Mouse (Mus musculus) liver, embryonic 14.5 days (tissue): ENCODE measurements around the gene Ugt1a6b. TPM values are rescaled to one million over a fixed set of nuclear protein-coding genes. Genes with fewer than 3 reads are reported as not detected.
"Not testable (repeated sequence)": the region's sequence is repeated elsewhere in the genome, so short reads cannot be mapped to it uniquely, and the experiment has no call there.

ENCODE experiments used
- ATAC-seq: fragments of 200-750 bp; cut with Nextera tagmentation; 2 replicates; pipeline ENCODE4 v1.8.0; 2017; ENCODE audit warnings: moderate number of reproducible peaks, mild to moderate bottlenecking, moderate library complexity; ENCODE audit not compliant: insufficient read depth
- DNase-seq, 3 experiments: peaks; one replicate each; pipeline ENCODE4 v3.0.0-alpha.2; 2012 to 2013; ENCODE audit warnings: low read depth in 3 of 3, low spot score in 3 of 3
- H3K27ac ChIP-seq: fragments of 300-500 bp; sonication (generic); 2 replicates; pipeline ENCODE4 v1.5.1; 2014; ENCODE audit warnings: moderate library complexity, mild to moderate bottlenecking, control low read depth, inconsistent platforms
- H3K27me3 ChIP-seq: fragments of 300-500 bp; sonication (generic); 2 replicates; pipeline ENCODE4 v1.6.1; 2014; ENCODE audit warnings: mild to moderate bottlenecking, low read length, moderate library complexity; ENCODE audit not compliant: control insufficient read depth, insufficient read depth
- H3K36me3 ChIP-seq: fragments of 300-500 bp; sonication (generic); replicated peaks from 2 replicates; pipeline ENCODE4 v1.6.1; 2014; ENCODE audit warnings: low read depth; ENCODE audit not compliant: control insufficient read depth, insufficient read depth
- H3K4me1 ChIP-seq, 2 experiments: fragments of 200-500 bp in 1 of 2; fragments of 300-500 bp in 1 of 2; sonication (generic) in 1 of 2; replicated peaks; 2 replicates each; pipeline ENCODE4 v1.6.1; 2012 to 2014; ENCODE audit warnings: antibody characterized with exemption in 1 of 2, inconsistent platforms in 1 of 2, low read length in 1 of 2; ENCODE audit not compliant: control insufficient read depth in 2 of 2, insufficient read depth in 2 of 2
- H3K4me2 ChIP-seq: fragments of 300-500 bp; sonication (generic); 2 replicates; pipeline ENCODE4 v1.6.1; 2014; ENCODE audit warnings: low read depth, mild to moderate bottlenecking, control low read depth, moderate library complexity
- H3K4me3 ChIP-seq, 2 experiments: fragments of 200-500 bp in 1 of 2; fragments of 300-500 bp in 1 of 2; sonication (generic) in 1 of 2; 2 replicates each; pipeline ENCODE4 v1.5.1; 2012 to 2014; ENCODE audit warnings: low read depth in 2 of 2, low read length in 2 of 2, mild to moderate bottlenecking in 2 of 2, control low read depth in 1 of 2, inconsistent platforms in 1 of 2, moderate library complexity in 1 of 2; ENCODE audit not compliant: insufficient read depth in 1 of 2
- H3K9ac ChIP-seq: fragments of 300-500 bp; sonication (generic); replicated peaks from 2 replicates; pipeline ENCODE4 v1.6.1; 2014; ENCODE audit warnings: mild to moderate bottlenecking, control low read depth, moderate library complexity
- H3K9me3 ChIP-seq: fragments of 300-500 bp; sonication (generic); 2 replicates; pipeline ENCODE4 v1.6.1; 2016; ENCODE audit warnings: low read length, mixed read lengths; ENCODE audit not compliant: control insufficient read depth
- CTCF ChIP-seq: IDR thresholded peaks from 2 replicates; pipeline ENCODE4 v1.5.1; 2016; ENCODE audit warnings: antibody characterized with exemption, low read depth, control low read depth
- WGBS: fragments of 180-500 bp; shearing (Covaris S2); extraction: QIAGEN DNeasy Blood & Tissue Kit; methylation state at CpG from one replicate; pipeline ENCODE4 v1.1.7; 2014; ENCODE audit not compliant: insufficient replicate concordance; 5-methylcytosine and 5-hydroxymethylcytosine counted together
- polyA plus RNA-seq, 2 experiments: library from polyadenylated mRNA; depleted of rRNA in 1 of 2; stranded (reverse) in 1 of 2; unstranded in 1 of 2; fragments of >200 nt; fragmentation: Nextera tagmentation in 1 of 2; extraction: Ambion mirVana in 1 of 2; gene quantifications; 2 replicates each; pipeline versions ENCODE4 v1.2.1 to v1.2.3; 2012 to 2014

Gene Ugt1a6b
- polyA plus RNA-seq, 2 experiments = 3.1 to 4.8 TPM

DNA sequence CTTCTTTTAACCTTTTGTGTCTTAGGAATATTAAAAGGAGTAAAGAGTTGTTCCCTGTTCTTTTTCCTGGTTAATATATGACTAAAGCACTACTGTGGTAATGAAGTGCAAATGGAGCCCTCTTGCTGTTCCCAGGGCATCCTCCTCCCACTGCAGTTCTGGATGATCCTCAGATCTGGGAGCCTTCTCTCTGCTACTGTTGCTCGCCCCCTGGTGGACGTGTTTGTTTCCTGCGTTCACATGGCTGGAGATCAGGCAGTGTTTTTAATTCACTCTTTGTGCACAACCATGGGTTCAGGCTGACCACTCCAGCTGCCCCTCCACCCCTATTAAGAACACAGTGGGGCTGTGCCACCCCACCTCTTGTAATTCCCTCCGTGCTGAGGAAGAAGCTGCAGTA, 17.5 kb downstream of the Ugt1a6b start:
- not testable (repeated sequence) for H3K27ac ChIP-seq, H3K4me1 ChIP-seq, ATAC-seq, H3K36me3 ChIP-seq, H3K27me3 ChIP-seq, H3K4me2 ChIP-seq, H3K4me3 ChIP-seq, DNase-seq, H3K9me3 ChIP-seq, H3K9ac ChIP-seq
- peak; percentile 62 for TF ChIP-seq CTCF
- 9% methylated on average over 4 of the region's 4 CpGs for WGBS

DNA sequence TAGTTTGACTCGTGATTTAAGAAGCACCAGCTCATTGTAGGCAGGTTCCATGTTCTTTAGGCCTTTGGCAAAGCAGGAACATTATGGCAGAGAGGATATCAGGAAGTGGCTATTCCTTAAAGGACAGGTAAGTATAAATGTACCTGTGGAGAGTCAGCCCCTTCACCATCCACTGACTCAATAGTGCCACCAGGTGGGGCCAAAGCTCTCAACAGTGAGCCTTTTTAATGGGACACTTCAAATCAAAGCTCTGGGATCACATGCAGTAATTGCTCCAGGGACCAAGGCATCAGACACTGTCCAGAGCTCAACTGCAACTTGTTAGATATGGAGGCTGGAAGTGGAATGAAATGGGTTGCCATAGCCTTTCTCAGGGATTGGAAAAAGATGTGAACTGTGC, 18.5 kb downstream of the Ugt1a6b start:
- not testable (repeated sequence) for H3K36me3 ChIP-seq, ATAC-seq, H3K9me3 ChIP-seq, H3K4me3 ChIP-seq, H3K27me3 ChIP-seq, H3K27ac ChIP-seq, H3K4me1 ChIP-seq, H3K9ac ChIP-seq, H3K4me2 ChIP-seq, DNase-seq
- WGBS = no CpG with 5 or more reads among the region's 1 CpGs
- TF ChIP-seq CTCF = peak; percentile 33; the same call in 1 of the 2 replicates

DNA sequence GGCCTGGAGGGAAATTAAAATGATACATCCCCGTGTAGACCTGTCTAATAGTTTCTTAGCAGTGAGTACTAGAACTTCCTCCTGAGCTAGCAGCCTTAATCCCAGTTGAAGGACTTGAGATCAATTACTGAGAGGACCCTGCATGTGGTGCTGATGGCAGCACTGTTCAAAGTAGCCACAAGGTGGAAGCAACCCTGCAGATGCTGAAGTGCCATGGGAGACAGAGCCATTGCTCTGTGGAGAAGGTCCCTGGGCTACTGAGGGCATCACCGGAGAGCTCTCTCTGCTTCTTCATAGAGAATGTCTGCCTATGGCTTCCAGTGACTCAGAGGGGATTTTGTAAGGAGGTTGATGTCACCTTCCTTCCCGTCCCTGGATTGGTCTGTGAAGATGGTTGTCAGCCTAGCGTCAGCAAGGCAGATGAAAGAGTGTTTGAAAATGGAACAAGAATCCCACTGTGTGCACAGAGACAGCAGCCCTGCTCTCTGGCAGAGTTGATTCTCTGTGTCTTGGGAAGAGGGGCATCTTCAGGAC, 22.8 kb downstream of the Ugt1a6b start:
- H3K4me3 ChIP-seq, ATAC-seq, H3K4me1 ChIP-seq, H3K9me3 ChIP-seq, H3K27me3 ChIP-seq, H3K9ac ChIP-seq, H3K27ac ChIP-seq, H3K4me2 ChIP-seq, H3K36me3 ChIP-seq, DNase-seq: not testable (repeated sequence)
- WGBS = 59% methylated on average over 4 of the region's 4 CpGs
- peak; percentile 31; the same call in 1 of the 2 replicates for TF ChIP-seq CTCF

DNA sequence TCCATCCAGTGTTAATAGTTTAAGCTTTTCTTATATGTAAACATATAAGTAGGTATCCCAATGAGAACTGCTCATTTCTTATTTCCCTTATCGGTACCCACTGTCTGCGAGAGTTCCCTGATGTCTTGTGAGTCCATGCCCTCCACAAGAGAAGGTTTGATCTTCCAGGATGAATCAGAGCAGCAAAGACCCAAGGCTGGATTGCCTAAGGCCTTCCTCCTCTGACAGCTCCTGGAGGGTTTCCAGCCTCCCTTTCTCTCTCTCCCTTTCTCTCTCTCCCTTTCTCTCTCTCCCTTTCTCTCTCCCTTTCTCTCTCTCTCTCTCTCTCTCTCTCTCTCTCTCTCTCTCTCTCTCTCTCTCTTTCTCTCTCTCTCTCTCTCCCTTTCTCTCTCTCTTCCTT, 26.0 kb downstream of the Ugt1a6b start:
- H3K27me3 ChIP-seq, H3K9me3 ChIP-seq, DNase-seq, H3K4me2 ChIP-seq, H3K36me3 ChIP-seq, H3K4me3 ChIP-seq, H3K27ac ChIP-seq, H3K9ac ChIP-seq, H3K4me1 ChIP-seq, ATAC-seq: not testable (repeated sequence)
- WGBS = 64% methylated on average over 2 of the region's 2 CpGs

GRCm38 (mm10) chr1:88130223-88130622, 27.2 kb downstream of the Ugt1a6b start:
- not testable (repeated sequence) for H3K36me3 ChIP-seq

More at GRCm38 (mm10) chr1:88130223-88130622, 27.2 kb downstream of the Ugt1a6b start:
- H3K9ac ChIP-seq, H3K27ac ChIP-seq, ATAC-seq, H3K4me3 ChIP-seq, H3K9me3 ChIP-seq, DNase-seq, H3K27me3 ChIP-seq, H3K4me2 ChIP-seq, H3K4me1 ChIP-seq: not testable (repeated sequence)
- WGBS = 79% methylated on average over 1 of the region's 1 CpGs
